Mouse (Mus musculus) forebrain, embryonic 16.5 days (tissue): ENCODE measurements around the gene Hal. TPM values are rescaled to one million over a fixed set of nuclear protein-coding genes. Genes with fewer than 3 reads are reported as not detected.

ENCODE experiments used
- ATAC-seq: fragments of 200-750 bp; cut with Nextera tagmentation; 2 replicates; pipeline ENCODE4 v1.8.0; 2017; ENCODE audit warnings: mild to moderate bottlenecking, moderate library complexity
- H3K27ac ChIP-seq: fragments of 300-500 bp; sonication (generic); 2 replicates; pipeline ENCODE4 v1.5.1; 2014; ENCODE audit warnings: low read length, control low read depth
- H3K27me3 ChIP-seq: fragments of 300-500 bp; sonication (generic); replicated peaks from 2 replicates; pipeline ENCODE4 v1.6.1; 2014; ENCODE audit warnings: low read length; ENCODE audit not compliant: control insufficient read depth, insufficient read depth
- H3K36me3 ChIP-seq: fragments of 300-500 bp; sonication (generic); 2 replicates; pipeline ENCODE4 v1.6.1; 2014; ENCODE audit not compliant: control insufficient read depth, insufficient read depth
- H3K4me1 ChIP-seq: fragments of 300-500 bp; sonication (generic); replicated peaks from 2 replicates; pipeline ENCODE4 v1.6.1; 2014; ENCODE audit warnings: low read length; ENCODE audit not compliant: control insufficient read depth, insufficient read depth
- H3K4me2 ChIP-seq: fragments of 300-500 bp; sonication (generic); 2 replicates; pipeline ENCODE4 v1.6.1; 2014; ENCODE audit warnings: mild to moderate bottlenecking, low read length, control low read depth
- H3K4me3 ChIP-seq: fragments of 300-500 bp; sonication (generic); replicated peaks from 2 replicates; pipeline ENCODE4 v1.5.1; 2014; ENCODE audit warnings: mild to moderate bottlenecking, low read length, control low read depth
- H3K9ac ChIP-seq: fragments of 300-500 bp; sonication (generic); replicated peaks from 2 replicates; pipeline ENCODE4 v1.6.1; 2014; ENCODE audit warnings: low read depth, low read length, control low read depth
- H3K9me3 ChIP-seq: fragments of 300-500 bp; sonication (generic); 2 replicates; pipeline ENCODE4 v1.6.1; 2016; ENCODE audit warnings: low read length; ENCODE audit not compliant: control insufficient read depth
- WGBS: fragments of 180-500 bp; shearing (Covaris S2); extraction: QIAGEN DNeasy Blood & Tissue Kit; methylation state at CpG from one replicate; pipeline ENCODE4 v1.1.7; 2014; 5-methylcytosine and 5-hydroxymethylcytosine counted together
- polyA plus RNA-seq: library from polyadenylated mRNA; unstranded; fragments of >200 nt; fragmentation: Nextera tagmentation; extraction: Ambion mirVana; gene quantifications from 2 replicates; pipeline ENCODE4 v1.2.1, GENCODE M21; 2015

Gene Hal
- polyA plus RNA-seq, 1 experiment from 2014 or later = 0.13 TPM

DNA sequence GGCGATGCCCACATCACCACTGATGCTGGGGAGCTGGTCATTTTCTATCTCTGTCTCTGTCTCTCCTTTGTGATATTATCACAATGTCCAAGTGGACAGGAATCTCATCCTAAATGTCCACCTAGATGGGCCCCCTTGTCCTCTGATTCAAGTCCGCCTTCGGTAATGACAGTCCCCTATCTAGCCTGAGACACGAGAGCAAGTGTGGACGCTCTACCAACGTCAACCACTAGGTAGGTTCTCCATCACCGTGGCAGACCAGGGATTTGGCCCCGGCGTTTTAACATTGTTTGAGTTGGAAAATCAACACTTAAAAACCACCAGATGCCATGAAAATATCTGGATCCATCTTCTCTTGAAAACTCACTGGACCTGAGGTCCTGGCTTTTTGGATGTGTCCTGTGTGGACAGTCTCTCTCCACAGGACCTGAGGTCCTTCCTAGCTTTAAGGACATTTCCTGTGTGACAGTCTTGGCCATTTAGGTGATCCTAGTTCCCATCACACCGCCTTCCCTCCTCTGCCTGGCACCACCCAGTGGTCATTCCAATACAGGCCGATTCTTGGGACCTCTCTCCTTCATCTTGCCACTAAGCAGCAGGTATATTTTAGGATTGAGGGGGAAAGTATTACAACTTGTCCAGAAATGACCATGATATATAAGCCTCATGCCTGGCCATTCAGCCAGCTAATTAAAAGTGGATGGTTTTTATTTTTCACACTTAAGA, 79.4 kb downstream of the Hal start:
- no peak for ATAC-seq
- Histone ChIP-seq H3K36me3 (no peaks in the 10 kb centered on the region), H3K9me3 (no peaks in the 10 kb centered on the region), H3K27me3 (no peaks in the 10 kb centered on the region), H3K4me2 (no peak overlapping the region), H3K9ac (no peak overlapping the region), H3K4me3 (no peak overlapping the region), H3K27ac (no peak overlapping the region), H3K4me1 (no peaks in the 10 kb centered on the region)
- WGBS = 91% methylated on average over 11 of the region's 11 CpGs

DNA sequence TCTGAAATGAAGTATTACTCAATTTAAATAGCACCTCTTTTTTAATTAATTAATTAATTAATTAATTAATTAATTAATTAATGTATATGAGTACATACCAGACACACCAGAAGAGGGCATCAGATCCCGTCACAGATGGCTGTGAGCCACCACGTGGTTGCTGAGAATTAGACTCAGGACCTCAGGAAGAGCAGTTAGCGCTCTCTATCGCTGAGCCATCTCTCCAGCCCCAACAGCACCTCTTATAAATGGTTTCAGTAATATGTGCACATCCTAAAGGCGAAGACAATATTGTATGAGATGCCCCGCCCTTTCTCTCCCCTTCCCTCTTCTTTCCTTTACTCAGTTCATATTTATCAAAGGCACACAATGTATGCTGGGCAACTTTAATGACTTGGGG, 80.1 kb downstream of the Hal start:
- H3K36me3 ChIP-seq = no peaks in the 10 kb centered on the region
- no peak for ATAC-seq
- no peaks in the 10 kb centered on the region for H3K9me3 ChIP-seq
- no peaks in the 10 kb centered on the region for H3K4me1 ChIP-seq
- H3K27ac ChIP-seq = no peak overlapping the region
- H3K4me2 ChIP-seq = no peak overlapping the region
- 85% methylated on average over 6 of the region's 6 CpGs for WGBS
- H3K9ac ChIP-seq = no peak overlapping the region
- no peak overlapping the region for H3K4me3 ChIP-seq
- H3K27me3 ChIP-seq = no peaks in the 10 kb centered on the region

Other genes with a start within 250 kb of the Hal start
- 6.6 and 9.8 TPM in 2 replicates for gene Elk3, start 177.6 kb upstream of the Hal start, polyA plus RNA-seq
- gene Lta4h, start 35.4 kb upstream of the Hal start, polyA plus RNA-seq = 104 and 108 TPM in 2 replicates
- 0.10 and 0.16 TPM in 2 replicates for gene Amdhd1, start 51.3 kb downstream of the Hal start, polyA plus RNA-seq
- gene Ccdc38, start 51.9 kb downstream of the Hal start, polyA plus RNA-seq = 0.43 and 0.44 TPM in 2 replicates
- gene Snrpf, start 100.9 kb downstream of the Hal start, polyA plus RNA-seq = 75.7 and 77.8 TPM in 2 replicates
- gene Ntn4, start 151.9 kb downstream of the Hal start, polyA plus RNA-seq = 1.0 and 1.6 TPM in 2 replicates